Mouse (Mus musculus): ENCODE results near the gene Ovol1. TPM values are rescaled to one million over a fixed set of nuclear protein-coding genes. Genes with fewer than 3 reads are reported as not detected.

The Ovol1 gene
- total and polyA plus RNA-seq, 2 experiments from 2014 or later: 0.05 TPM; not detected in 1

DNA sequence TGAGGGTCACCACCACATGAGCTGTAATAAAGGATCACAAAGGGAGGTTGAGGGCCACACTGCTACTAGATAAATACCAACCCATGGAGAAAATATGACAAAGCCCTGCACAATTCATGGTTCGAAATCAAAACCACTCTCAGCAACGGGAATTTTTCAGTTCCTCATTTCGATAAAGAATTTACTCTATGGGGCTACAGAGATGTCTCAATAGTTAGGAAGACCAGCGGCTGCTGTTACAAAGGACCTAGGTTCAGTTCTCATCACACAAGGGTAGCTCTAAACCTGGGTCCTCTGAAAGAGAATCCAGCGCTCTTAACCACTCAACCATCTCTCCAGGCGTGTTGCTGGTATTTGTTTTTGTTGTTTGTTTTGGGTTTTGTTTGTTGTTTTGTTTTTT is 31.4 kb upstream of the Ovol1 start:
- no peak for ATAC-seq (ENCODE audit: insufficient read depth, low read depth)
- TF ChIP-seq CTCF (IDR thresholded peaks at IDR 0.05; ENCODE audit: low read depth) (no peak), EP300 (IDR thresholded peaks at IDR 0.05; ENCODE audit: low read depth) (no peak)
- Histone ChIP-seq H3K27ac (ENCODE audit: low read depth) (no peak overlapping the region), H3K27me3 (ENCODE audit: control insufficient read depth, insufficient read depth, low read length) (no peaks in the 10 kb centered on the region), H3K4me1 (ENCODE audit: control insufficient read depth, insufficient read depth) (no peaks in the 10 kb centered on the region), H3K4me2 (ENCODE audit: low read depth, low read length) (no peak overlapping the region), H3K9ac (replicated peaks; ENCODE audit: low read depth, low read length) (no peak overlapping the region), H3K4me3 (ENCODE audit: low read depth, low read length) (no peak overlapping the region), H3K9me3 (replicated peaks; ENCODE audit: control insufficient read depth, low read length) (no peaks in the 10 kb centered on the region), H3K36me3 (replicated peaks; ENCODE audit: control insufficient read depth, insufficient read depth, low read length) (no peaks in the 10 kb centered on the region)
- DNase-seq (ENCODE audit: low spot score): no peak
- WGBS: 83% methylated on average over 6 of the region's 6 CpGs

DNA sequence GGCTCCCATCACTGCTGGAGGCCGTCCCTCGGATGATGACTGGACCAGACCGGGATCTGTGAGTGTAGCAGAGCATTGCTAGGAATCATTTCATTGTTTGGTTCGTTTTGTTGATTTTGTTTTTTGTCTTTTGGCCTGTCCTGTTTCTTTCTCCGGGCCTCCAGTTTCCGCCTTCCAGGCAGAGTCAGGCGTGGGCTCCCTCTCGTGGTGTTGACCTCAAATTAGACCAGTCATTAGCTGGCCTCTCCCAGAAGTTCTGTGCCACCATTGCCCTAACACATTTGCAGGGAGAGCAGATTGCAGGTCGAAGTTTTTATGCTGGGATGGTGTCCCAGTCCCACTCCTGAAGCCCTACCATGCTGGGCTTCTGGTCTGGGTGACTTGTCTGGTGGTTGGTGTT is 28.7 kb upstream of the Ovol1 start:
- no peak for DNase-seq (ENCODE audit: low spot score)
- no peak overlapping the region for H3K4me3 ChIP-seq (ENCODE audit: low read depth, low read length)
- no peaks in the 10 kb centered on the region for H3K27me3 ChIP-seq (ENCODE audit: control insufficient read depth, insufficient read depth, low read length)
- 68% methylated on average over 9 of the region's 9 CpGs for WGBS
- H3K9me3 ChIP-seq (replicated peaks; ENCODE audit: control insufficient read depth, low read length): no peaks in the 10 kb centered on the region
- TF ChIP-seq CTCF (IDR thresholded peaks at IDR 0.05; ENCODE audit: low read depth) (no peak), EP300 (IDR thresholded peaks at IDR 0.05; ENCODE audit: low read depth) (no peak)
- H3K9ac ChIP-seq (replicated peaks; ENCODE audit: low read depth, low read length): no peak overlapping the region
- H3K4me1 ChIP-seq (ENCODE audit: control insufficient read depth, insufficient read depth): no peaks in the 10 kb centered on the region
- no peaks in the 10 kb centered on the region for H3K36me3 ChIP-seq (replicated peaks; ENCODE audit: control insufficient read depth, insufficient read depth, low read length)
- no peak for ATAC-seq (ENCODE audit: insufficient read depth, low read depth)
- H3K27ac ChIP-seq (ENCODE audit: low read depth): no peak overlapping the region
- no peak overlapping the region for H3K4me2 ChIP-seq (ENCODE audit: low read depth, low read length)

GRCm38 (mm10) chr19:5581995-5582394 is 21.5 kb upstream of the Ovol1 start:
- ATAC-seq (ENCODE audit: insufficient read depth, low read depth): no peak
- TF ChIP-seq CTCF (IDR thresholded peaks at IDR 0.05; ENCODE audit: low read depth): no peak
- TF ChIP-seq EP300 (IDR thresholded peaks at IDR 0.05; ENCODE audit: low read depth): no peak
- no peaks in the 10 kb centered on the region for H3K36me3 ChIP-seq (replicated peaks; ENCODE audit: control insufficient read depth, insufficient read depth, low read length)
- no peak overlapping the region for H3K4me3 ChIP-seq (ENCODE audit: low read depth, low read length)
- no peaks in the 10 kb centered on the region for H3K9me3 ChIP-seq (replicated peaks; ENCODE audit: control insufficient read depth, low read length)
- H3K27me3 ChIP-seq (ENCODE audit: control insufficient read depth, insufficient read depth, low read length): no peaks in the 10 kb centered on the region
- H3K4me1 ChIP-seq (ENCODE audit: control insufficient read depth, insufficient read depth): no peaks in the 10 kb centered on the region
- no peak for DNase-seq (ENCODE audit: low spot score)
- 71% methylated on average over 2 of the region's 2 CpGs for WGBS
- H3K4me2 ChIP-seq (ENCODE audit: low read depth, low read length): no peak overlapping the region
- no peak overlapping the region for H3K27ac ChIP-seq (ENCODE audit: low read depth)
- no peak overlapping the region for H3K9ac ChIP-seq (replicated peaks; ENCODE audit: low read depth, low read length)

- no peak overlapping the region for H3K27ac ChIP-seq (ENCODE audit: low read depth)
- no peak overlapping the region for H3K9ac ChIP-seq (replicated peaks; ENCODE audit: low read depth, low read length)
- H3K27me3 ChIP-seq (ENCODE audit: control insufficient read depth, insufficient read depth, low read length): no peaks in the 10 kb centered on the region
- H3K4me2 ChIP-seq (ENCODE audit: low read depth, low read length): no peak overlapping the region
- ATAC-seq (ENCODE audit: insufficient read depth, low read depth): no peak
- H3K9me3 ChIP-seq (replicated peaks; ENCODE audit: control insufficient read depth, low read length): no peaks in the 10 kb centered on the region
- 81% methylated on average over 6 of the region's 6 CpGs for WGBS
- DNase-seq (ENCODE audit: low spot score): no peak
- no peaks in the 10 kb centered on the region for H3K36me3 ChIP-seq (replicated peaks; ENCODE audit: control insufficient read depth, insufficient read depth, low read length)
- H3K4me3 ChIP-seq (ENCODE audit: low read depth, low read length): no peak overlapping the region
- TF ChIP-seq CTCF (IDR thresholded peaks at IDR 0.05; ENCODE audit: low read depth): no peak
- no peak for TF ChIP-seq EP300 (IDR thresholded peaks at IDR 0.05; ENCODE audit: low read depth)
- no peaks in the 10 kb centered on the region for H3K4me1 ChIP-seq (ENCODE audit: control insufficient read depth, insufficient read depth)
Observed at GRCm38 (mm10) chr19:5580776-5581175, 20.3 kb upstream of the Ovol1 start.

DNA sequence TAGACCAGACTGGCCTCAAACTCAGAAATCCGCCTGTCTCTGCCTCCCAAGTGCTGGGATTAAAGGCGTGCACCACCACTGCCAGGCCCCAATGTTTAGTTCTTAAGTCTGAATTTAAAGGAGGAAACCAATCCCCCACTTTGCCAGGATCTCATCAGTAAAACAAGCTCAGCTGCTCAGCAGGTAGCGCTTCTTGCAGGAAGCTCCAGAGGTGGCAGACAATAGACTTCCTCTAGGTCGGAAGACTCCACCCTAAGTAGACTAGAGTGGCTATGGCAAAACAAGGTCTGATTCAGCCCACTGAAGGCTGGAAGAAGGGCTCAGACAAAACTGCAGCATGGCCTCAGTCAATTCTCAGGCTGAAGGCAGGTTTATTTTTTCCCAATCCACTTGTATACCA is 19.5 kb upstream of the Ovol1 start:
- H3K27ac ChIP-seq (ENCODE audit: low read depth): no peak overlapping the region
- no peaks in the 10 kb centered on the region for H3K4me1 ChIP-seq (ENCODE audit: control insufficient read depth, insufficient read depth)
- TF ChIP-seq EP300 (IDR thresholded peaks at IDR 0.05; ENCODE audit: low read depth): no peak
- no peak for TF ChIP-seq CTCF (IDR thresholded peaks at IDR 0.05; ENCODE audit: low read depth)
- H3K36me3 ChIP-seq (replicated peaks; ENCODE audit: control insufficient read depth, insufficient read depth, low read length): no peaks in the 10 kb centered on the region
- no peak overlapping the region for H3K9ac ChIP-seq (replicated peaks; ENCODE audit: low read depth, low read length)
- no peak overlapping the region for H3K4me3 ChIP-seq (ENCODE audit: low read depth, low read length)
- DNase-seq (ENCODE audit: low spot score) (no peak), ATAC-seq (ENCODE audit: insufficient read depth, low read depth) (no peak)
- no peaks in the 10 kb centered on the region for H3K9me3 ChIP-seq (replicated peaks; ENCODE audit: control insufficient read depth, low read length)
- H3K4me2 ChIP-seq (ENCODE audit: low read depth, low read length): no peak overlapping the region
- 68% methylated on average over 4 of the region's 4 CpGs for WGBS
- no peaks in the 10 kb centered on the region for H3K27me3 ChIP-seq (ENCODE audit: control insufficient read depth, insufficient read depth, low read length)

DNA sequence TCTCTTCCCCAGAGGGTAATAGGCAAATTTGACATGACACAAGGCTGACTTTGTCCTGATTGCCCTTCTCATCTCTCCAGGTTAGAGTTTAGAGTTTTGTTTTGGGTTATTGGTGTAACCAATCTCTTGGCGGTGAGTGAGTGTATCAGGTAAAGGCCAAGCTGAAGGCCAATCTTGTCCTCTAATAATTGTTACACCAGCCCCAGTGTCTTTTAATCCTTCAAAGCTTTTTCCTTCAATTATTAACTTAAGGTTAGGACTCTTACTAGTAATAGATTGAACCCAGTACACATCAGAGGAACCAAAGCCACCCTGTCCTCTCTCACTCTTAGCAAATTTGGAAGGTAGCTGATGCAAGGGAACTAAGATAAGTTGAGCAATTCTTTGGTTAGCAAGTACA is 14.9 kb upstream of the Ovol1 start:
- Histone ChIP-seq H3K9ac (replicated peaks; ENCODE audit: low read depth, low read length) (no peak overlapping the region), H3K4me2 (ENCODE audit: low read depth, low read length) (no peak overlapping the region), H3K4me3 (ENCODE audit: low read depth, low read length) (no peak overlapping the region), H3K27me3 (ENCODE audit: control insufficient read depth, insufficient read depth, low read length) (no peaks in the 10 kb centered on the region), H3K27ac (ENCODE audit: low read depth) (no peak overlapping the region), H3K36me3 (replicated peaks; ENCODE audit: control insufficient read depth, insufficient read depth, low read length) (peaks cover 7% of the 10 kb centered on the region), H3K4me1 (ENCODE audit: control insufficient read depth, insufficient read depth) (no peaks in the 10 kb centered on the region), H3K9me3 (replicated peaks; ENCODE audit: control insufficient read depth, low read length) (no peaks in the 10 kb centered on the region)
- TF ChIP-seq EP300 (IDR thresholded peaks at IDR 0.05; ENCODE audit: low read depth) (no peak), CTCF (IDR thresholded peaks at IDR 0.05; ENCODE audit: low read depth) (no peak)
- DNase-seq (ENCODE audit: low spot score) (no peak), ATAC-seq (ENCODE audit: insufficient read depth, low read depth) (no peak)
- WGBS: 97% methylated on average over 1 of the region's 1 CpGs
